Mouse (Mus musculus) MEL (cell line): Measurements from ENCODE around the gene Scn3b.

Experiments used
- GABPA ChIP-seq: IDR thresholded peaks from 2 replicates; pipeline ENCODE4 v1.6.1; 2012; ENCODE audit warnings: low read depth, mild to moderate bottlenecking, inconsistent platforms, low read length, improper control_type of control experiment, moderate library complexity
- MYC ChIP-seq: IDR thresholded peaks from 2 replicates; pipeline ENCODE4 v1.6.1; 2011; ENCODE audit warnings: low read depth, mild to moderate bottlenecking, low read length, improper control_type of control experiment, moderate library complexity
- POLR2A ChIP-seq, 2 experiments: IDR thresholded peaks; 2 replicates each; pipeline ENCODE4 v1.6.1; 2011 to 2012; ENCODE audit warnings: low read length in 2 of 2, mild to moderate bottlenecking in 2 of 2, control low read depth in 1 of 2, improper control_type of control experiment in 1 of 2, low read depth in 1 of 2, moderate library complexity in 1 of 2; ENCODE audit not compliant: control insufficient read depth in 1 of 2, insufficient read depth in 1 of 2, poor library complexity in 1 of 2
- ZMIZ1 ChIP-seq: IDR thresholded peaks from 2 replicates; pipeline ENCODE4 v1.6.1; 2012; ENCODE audit warnings: low read depth, mild to moderate bottlenecking, inconsistent platforms, low read length, improper control_type of control experiment, moderate library complexity

DNA sequence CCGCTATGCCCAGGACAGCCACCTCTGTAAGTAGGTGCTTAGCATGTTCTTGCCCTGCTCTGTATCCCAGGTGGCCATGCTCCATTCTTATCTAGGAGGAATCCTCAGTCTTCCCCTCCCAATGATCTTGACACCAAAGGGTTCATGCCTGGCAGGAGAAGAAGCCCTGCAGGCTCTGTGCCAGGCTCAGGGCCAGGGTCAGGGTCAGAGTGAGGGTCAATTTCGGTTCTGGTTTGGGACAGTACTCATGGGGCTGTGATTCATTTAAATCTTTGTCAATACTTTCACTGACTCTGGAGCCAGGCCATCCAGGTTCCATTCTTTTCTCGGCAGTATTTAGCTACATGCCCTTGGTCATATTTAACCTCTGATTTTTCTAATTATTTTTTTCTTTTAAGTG is 8.7 kb downstream of the Scn3b start:
- TF ChIP-seq POLR2A (IDR thresholded peaks at IDR 0.05; ENCODE audit: control insufficient read depth in 1 of 2, insufficient read depth in 1 of 2, low read depth in 1 of 2, low read length in 2 of 2, poor library complexity in 1 of 2) = no peak
- TF ChIP-seq GABPA = no peak
- no peak for TF ChIP-seq ZMIZ1
- no peak for TF ChIP-seq MYC
